Mouse (Mus musculus): ENCODE data around the gene Tada3. TPM values are rescaled to one million over a fixed set of nuclear protein-coding genes. Genes with fewer than 3 reads are reported as not detected.

The Tada3 gene
- total RNA-seq (2012; rRNA removed) (25.0 and 26.1 TPM in 2 replicates), polyA plus RNA-seq (2012; ENCODE audit: insufficient read depth in 1 of 2, insufficient read length in 2 of 2, low read depth in 1 of 2, low replicate concordance in 2 of 2, missing spikeins in 1 of 2) (10 to 100 TPM in 1 of 2 experiments, not detected in 1; 62.2 TPM)

GRCm38 (mm10) chr6:113377496-113378385 is at the start of gene Tada3, which contains the start of gene Arpc4:
Gene Tada3 (minus strand): TSS chr6:113377883.
Gene Arpc4 (plus strand): TSS chr6:113378115.
- H3K36me3 ChIP-seq (ENCODE audit: control insufficient read depth in 1 of 2, insufficient read depth in 2 of 2, low read length in 2 of 2), result peaks cover 11 to 20% of the 10 kb centered on the region in 2 experiments
- H3K9ac ChIP-seq (ENCODE audit: control insufficient read depth, low read depth, low read length, poor library complexity, severe bottlenecking), result peak within 1 kb of the TSS; percentile 92
- H3K27ac ChIP-seq (ENCODE audit: control insufficient read depth, low read depth, low read length), result peak within 1 kb of the TSS; percentile 96
- H3K27me3 ChIP-seq (ENCODE audit: control insufficient read depth in 1 of 2, insufficient read depth in 2 of 2, low read length in 2 of 2), result no peaks in the 10 kb centered on the region
- peak; percentile 97 for DNase-seq (ENCODE audit: low read depth, low spot score)
- H3K4me1 ChIP-seq (ENCODE audit: control insufficient read depth in 1 of 2, insufficient read depth in 2 of 2, low read length in 2 of 2), result peaks cover 0 to 12% of the 10 kb centered on the region in 2 experiments; a peak in 2 of 4 replicates
- no peaks in the 10 kb centered on the region for H3K9me3 ChIP-seq (replicated peaks; ENCODE audit: insufficient read depth, low read length)
- H3K79me2 ChIP-seq (ENCODE audit: control insufficient read depth, insufficient read depth, low read length, poor library complexity), result peaks cover 33% of the 10 kb centered on the region
- peak within 1 kb of the TSS; percentile 83 to 95 for H3K4me3 ChIP-seq (ENCODE audit: control insufficient read depth in 1 of 2, insufficient read depth in 1 of 2, low read depth in 2 of 2, low read length in 2 of 2)
- peak; percentile 63 for TF ChIP-seq MAZ (IDR thresholded peaks at IDR 0.05; ENCODE audit: low read depth, low read length)
- no peak for TF ChIP-seq RAD21 (IDR thresholded peaks at IDR 0.05; ENCODE audit: low read depth, low read length)
- no peak for TF ChIP-seq E2F4 (IDR thresholded peaks at IDR 0.05; ENCODE audit: borderline replicate concordance, low read depth, low read length)
- peak in 1 of 2 experiments; percentile 25; a peak in 2 of 4 replicates for TF ChIP-seq EP300 (IDR thresholded peaks at IDR 0.05; ENCODE audit: low read depth in 1 of 2, low read length in 2 of 2)
- TF ChIP-seq MAX (IDR thresholded peaks at IDR 0.05; ENCODE audit: low read length), result no peak
- TF ChIP-seq TBP (IDR thresholded peaks at IDR 0.05; ENCODE audit: low read depth, low read length), result peak; percentile 63; the same call in 1 of the 2 replicates
- TF ChIP-seq POLR2AphosphoS2 (IDR thresholded peaks at IDR 0.05; ENCODE audit: low read length), result peak; percentile 80
- peak; percentile 100 for TF ChIP-seq CHD1 (IDR thresholded peaks at IDR 0.05; ENCODE audit: low read depth, low read length)
- TF ChIP-seq USF1 (IDR thresholded peaks at IDR 0.05; ENCODE audit: low read depth, low read length), result 0 out of 2 replicates have a peak, but pooled peaks have one; percentile 5
- no peak for TF ChIP-seq BHLHE40 (IDR thresholded peaks at IDR 0.05; ENCODE audit: borderline replicate concordance, low read depth, low read length)
- TF ChIP-seq JUND (IDR thresholded peaks at IDR 0.05; ENCODE audit: low read depth, low read length), result no peak
- peak; percentile 17; the same call in 1 of the 2 replicates for TF ChIP-seq GATA1 (IDR thresholded peaks at IDR 0.05; ENCODE audit: low read depth, low read length)
- TF ChIP-seq ETS1 (IDR thresholded peaks at IDR 0.05; ENCODE audit: low read depth, low read length), result no peak; the same call in 1 of the 2 replicates
- TF ChIP-seq POLR2A (IDR thresholded peaks at IDR 0.05; ENCODE audit: control insufficient read depth in 1 of 2, insufficient read depth in 1 of 2, low read depth in 1 of 2, low read length in 2 of 2, poor library complexity in 1 of 2), result peak; percentile 74 to 77
- TF ChIP-seq KAT2A (conservative IDR thresholded peaks at IDR 0.05; ENCODE audit: low read depth, low read length), result no peak; the same call in none of the 2 replicates
- no peak for TF ChIP-seq SMC3 (IDR thresholded peaks at IDR 0.05; ENCODE audit: low read depth, low read length)
- TF ChIP-seq ELF1 (IDR thresholded peaks at IDR 0.05; ENCODE audit: low read depth, low read length), result peak; percentile 98
- TF ChIP-seq HCFC1 (IDR thresholded peaks at IDR 0.05; ENCODE audit: low read depth, low read length), result peak; percentile 86
- TF ChIP-seq SIN3A (IDR thresholded peaks at IDR 0.05; ENCODE audit: low read length), result peak; percentile 89
- TF ChIP-seq USF2 (IDR thresholded peaks at IDR 0.05; ENCODE audit: borderline replicate concordance in 1 of 2, insufficient read depth in 1 of 2, low read depth in 1 of 2, low read length in 2 of 2), result no peak
- peak; percentile 68 for TF ChIP-seq MXI1 (IDR thresholded peaks at IDR 0.05; ENCODE audit: low read depth, low read length)
- TF ChIP-seq MYC (IDR thresholded peaks at IDR 0.05; ENCODE audit: low read depth, low read length), result 0 out of 2 replicates have a peak, but pooled peaks have one; percentile 14
- no peak for TF ChIP-seq CTCF (IDR thresholded peaks at IDR 0.05 in 2 of 3, conservative IDR thresholded peaks at IDR 0.05 in 1 of 3; ENCODE audit: control insufficient read depth in 1 of 3, insufficient read depth in 1 of 3, low read depth in 2 of 3, low read length in 3 of 3, poor library complexity in 1 of 3, severe bottlenecking in 1 of 3)
- TF ChIP-seq ZNF384 (IDR thresholded peaks at IDR 0.05; ENCODE audit: low read depth, low read length), result no peak
- TF ChIP-seq CHD2 (IDR thresholded peaks at IDR 0.05; ENCODE audit: low read length), result no peak
- peak; percentile 78 for TF ChIP-seq NRF1 (IDR thresholded peaks at IDR 0.05; ENCODE audit: insufficient read depth, low read depth, low read length, poor library complexity, severe bottlenecking)
- TF ChIP-seq NELFE (IDR thresholded peaks at IDR 0.05; ENCODE audit: low read depth, low read length), result peak; percentile 84
- TF ChIP-seq MEF2A (IDR thresholded peaks at IDR 0.05; ENCODE audit: extremely low read depth, insufficient replicate concordance, low read depth, low read length, poor library complexity, severe bottlenecking), result 0 out of 2 replicates have a peak, but pooled peaks have one; percentile 42
- 0 out of 2 replicates have a peak, but pooled peaks have one; percentile 39 for TF ChIP-seq MYB (IDR thresholded peaks at IDR 0.05; ENCODE audit: low read depth, low read length)
- no peak for TF ChIP-seq POLR2AphosphoS5 (IDR thresholded peaks at IDR 0.05; ENCODE audit: borderline replicate concordance, low read depth, low read length)
- peak; percentile 78 for TF ChIP-seq TCF12 (IDR thresholded peaks at IDR 0.05; ENCODE audit: low read depth, low read length)
- no peak for TF ChIP-seq MAFK (IDR thresholded peaks at IDR 0.05; ENCODE audit: borderline replicate concordance, low read depth, low read length)
- TF ChIP-seq ZMIZ1 (IDR thresholded peaks at IDR 0.05; ENCODE audit: low read depth, low read length), result no peak; the same call in none of the 2 replicates
- no peak for TF ChIP-seq TAL1 (IDR thresholded peaks at IDR 0.05; ENCODE audit: low read length)
